Mouse (Mus musculus) kidney, embryonic 16.5 days (tissue): Measurements from ENCODE around the gene Olfr1509. TPM values are rescaled to one million over a fixed set of nuclear protein-coding genes. Genes with fewer than 3 reads are reported as not detected.
"Not testable (repeated sequence)": the region's sequence is repeated elsewhere in the genome, so short reads cannot be mapped to it uniquely, and the experiment has no call there.

Experiments used
- ATAC-seq: fragments of 200-750 bp; cut with Nextera tagmentation; 2 replicates; pipeline ENCODE4 v1.8.0; 2017; ENCODE audit warnings: moderate TSS enrichment; ENCODE audit not compliant: low FRiP score, low TSS enrichment
- H3K27ac ChIP-seq: fragments of 300-500 bp; sonication (generic); 2 replicates; pipeline ENCODE4 v1.5.1; 2014; ENCODE audit warnings: low read length
- H3K27me3 ChIP-seq: fragments of 300-500 bp; sonication (generic); 2 replicates; pipeline ENCODE4 v1.6.1; 2014; ENCODE audit warnings: low read length, control low read depth, mixed read lengths; ENCODE audit not compliant: insufficient read depth
- H3K36me3 ChIP-seq: fragments of 300-500 bp; sonication (generic); 2 replicates; pipeline ENCODE4 v1.6.1; 2014; ENCODE audit warnings: low read length, control low read depth, mixed read lengths; ENCODE audit not compliant: insufficient read depth
- H3K4me1 ChIP-seq: fragments of 300-500 bp; sonication (generic); 2 replicates; pipeline ENCODE4 v1.6.1; 2014; ENCODE audit warnings: low read length, control low read depth, mixed read lengths; ENCODE audit not compliant: insufficient read depth
- H3K4me2 ChIP-seq: fragments of 300-500 bp; sonication (generic); replicated peaks from 2 replicates; pipeline ENCODE4 v1.6.1; 2014; ENCODE audit warnings: low read depth, low read length
- H3K4me3 ChIP-seq: fragments of 300-500 bp; sonication (generic); 2 replicates; pipeline ENCODE4 v1.5.1; 2014; ENCODE audit warnings: mild to moderate bottlenecking, low read length
- H3K9ac ChIP-seq: fragments of 300-500 bp; sonication (generic); replicated peaks from 2 replicates; pipeline ENCODE4 v1.6.1; 2014; ENCODE audit warnings: low read length
- H3K9me3 ChIP-seq: fragments of 300-500 bp; sonication (generic); 2 replicates; pipeline ENCODE4 v1.6.1; 2016; ENCODE audit warnings: low read length, control low read depth
- WGBS: fragments of 180-500 bp; shearing (Covaris S2); extraction: QIAGEN DNeasy Blood & Tissue Kit; methylation state at CpG from one replicate; pipeline ENCODE4 v1.1.7; 2014; 5-methylcytosine and 5-hydroxymethylcytosine counted together
- polyA plus RNA-seq: library from polyadenylated mRNA; unstranded; fragments of >200 nt; fragmentation: Nextera tagmentation; extraction: Ambion mirVana; gene quantifications from 2 replicates; pipeline ENCODE4 v1.2.1, GENCODE M21; 2015

The Olfr1509 gene
- not detected in 2 replicates for polyA plus RNA-seq

DNA sequence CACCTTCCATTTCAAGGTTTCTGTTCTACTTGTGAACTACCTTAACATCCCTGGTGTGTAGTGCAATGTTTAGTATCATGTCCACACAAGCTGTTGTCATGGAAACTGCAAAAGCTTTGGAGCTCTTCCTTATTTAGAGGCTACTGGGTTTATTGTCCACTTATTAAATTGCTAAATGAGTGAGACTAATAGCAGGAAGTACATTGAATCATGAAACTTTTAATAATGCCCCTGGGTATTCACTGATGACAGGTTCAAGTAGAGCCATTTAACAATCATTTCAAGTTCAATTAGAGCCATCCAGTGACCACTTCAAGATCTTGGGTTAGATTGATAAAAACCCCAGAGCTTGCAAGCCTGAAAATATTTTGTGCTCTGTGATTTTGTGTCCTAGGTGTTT is at the start of gene Olfr1509:
Gene Olfr1509, plus strand, starts transcription at position 301 of the 400 bp plus-strand sequence.
- no peak within 1 kb of the TSS for H3K4me3 ChIP-seq
- H3K27ac ChIP-seq, result no peak within 1 kb of the TSS
- no peaks in the 10 kb centered on the region for H3K9me3 ChIP-seq
- H3K27me3 ChIP-seq, result no peaks in the 10 kb centered on the region
- no peak for ATAC-seq
- H3K4me2 ChIP-seq, result no peak within 1 kb of the TSS
- H3K4me1 ChIP-seq, result no peaks in the 10 kb centered on the region
- H3K36me3 ChIP-seq, result no peaks in the 10 kb centered on the region
- no peak within 1 kb of the TSS for H3K9ac ChIP-seq

DNA sequence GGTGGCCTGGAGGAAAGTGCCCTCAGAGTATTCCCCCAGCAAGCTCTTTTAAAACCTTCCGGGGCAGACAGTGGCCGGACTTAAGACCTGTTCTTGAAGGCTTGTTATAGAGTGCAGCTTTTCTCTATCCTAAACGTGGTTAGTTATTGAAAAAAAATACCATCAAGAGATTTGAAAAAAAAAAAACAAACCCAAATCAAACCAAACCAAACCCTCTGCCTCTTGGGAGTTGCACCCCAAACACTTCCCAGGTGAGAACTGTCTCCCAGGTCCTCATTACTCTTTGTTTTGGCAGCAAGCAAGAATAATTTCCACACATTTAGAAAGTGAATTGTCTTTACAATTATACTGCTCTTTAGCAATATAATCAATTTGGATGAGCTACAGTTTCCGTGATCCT is 45.5 kb upstream of the Olfr1509 start, which contains the start of gene Olfr1511:
Gene Olfr1511, minus strand, starts transcription at position 101 of the 400 bp plus-strand sequence.
- Histone ChIP-seq H3K27me3 (no peaks in the 10 kb centered on the region), H3K27ac (no peak within 1 kb of the TSS), H3K4me2 (no peak within 1 kb of the TSS), H3K4me3 (no peak within 1 kb of the TSS), H3K9me3 (no peaks in the 10 kb centered on the region), H3K4me1 (no peaks in the 10 kb centered on the region), H3K9ac (no peak within 1 kb of the TSS), H3K36me3 (no peaks in the 10 kb centered on the region)
- no peak for ATAC-seq
- 79% methylated on average over 4 of the region's 4 CpGs for WGBS

DNA sequence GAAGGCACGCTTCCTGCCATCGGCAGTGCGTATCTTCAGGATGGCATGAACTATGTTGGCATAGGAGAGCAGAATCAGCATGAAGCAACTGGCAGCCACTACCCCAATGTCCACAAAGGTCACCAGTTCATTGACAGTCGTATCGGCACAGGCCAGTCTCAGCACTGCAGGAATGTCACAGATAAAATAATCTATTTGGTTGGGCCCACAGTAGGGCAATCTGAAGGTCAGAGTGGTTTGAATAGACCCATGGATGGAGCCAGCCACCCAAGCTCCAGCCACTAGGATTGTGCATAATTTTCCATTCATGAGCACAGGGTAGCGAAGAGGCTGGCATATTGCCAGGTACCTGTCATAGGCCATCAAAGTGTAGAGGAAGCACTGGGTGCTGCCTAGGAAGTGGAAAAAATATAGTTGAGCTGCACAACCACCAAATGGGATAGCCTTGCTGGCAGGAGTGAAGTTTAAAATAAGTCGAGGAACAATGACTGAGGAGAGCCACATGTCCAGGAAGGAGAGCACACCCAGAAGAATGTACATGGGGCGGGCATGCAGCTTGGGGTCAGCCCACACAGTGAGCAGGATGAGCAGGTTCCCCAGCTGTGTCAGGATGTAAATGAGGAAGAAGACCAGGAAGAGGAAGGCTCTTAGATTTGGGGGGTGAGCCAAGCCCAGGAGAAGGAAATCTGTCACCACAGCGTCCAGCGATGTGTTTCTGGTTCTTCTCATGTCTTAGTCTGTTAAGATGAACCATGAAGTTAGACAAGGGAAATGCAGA is 32.5 kb upstream of the Olfr1509 start:
- H3K36me3 ChIP-seq, H3K9me3 ChIP-seq, H3K27ac ChIP-seq, H3K27me3 ChIP-seq, H3K4me1 ChIP-seq, H3K4me2 ChIP-seq, H3K4me3 ChIP-seq, H3K9ac ChIP-seq: not testable (repeated sequence)
- peak; percentile 69; the same call in 1 of the 2 replicates for ATAC-seq
- WGBS, result 82% methylated on average over 7 of the region's 10 CpGs

DNA sequence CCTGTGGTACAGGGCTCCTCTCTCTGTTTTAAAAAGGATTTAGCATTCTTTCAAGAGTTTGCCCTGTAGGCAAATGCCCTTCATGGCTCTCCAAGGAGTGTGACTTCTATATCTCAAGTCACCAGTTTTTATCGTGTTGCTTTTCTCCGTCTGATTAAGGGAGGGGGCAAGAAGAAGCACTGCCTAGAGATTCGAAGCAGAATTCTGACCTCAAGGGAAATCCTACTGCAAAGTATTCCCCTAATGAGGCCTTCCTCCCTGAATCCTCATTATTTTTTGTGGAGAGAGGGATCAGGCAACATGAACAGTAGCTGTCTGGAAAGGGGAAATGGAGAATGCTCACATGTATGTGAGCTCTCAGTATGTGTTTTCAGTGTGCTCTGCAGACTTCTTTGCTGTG is 28.5 kb upstream of the Olfr1509 start, which contains the start of gene Olfr1510:
Gene Olfr1510, minus strand, starts transcription at position 101 of the 400 bp plus-strand sequence.
- ATAC-seq, result no peak
- H3K9me3 ChIP-seq, result no peaks in the 10 kb centered on the region
- no peaks in the 10 kb centered on the region for H3K36me3 ChIP-seq
- no peak within 1 kb of the TSS for H3K4me3 ChIP-seq
- H3K27ac ChIP-seq, result no peak within 1 kb of the TSS
- WGBS, result 92% methylated on average over 3 of the region's 3 CpGs
- no peak within 1 kb of the TSS for H3K4me2 ChIP-seq
- no peaks in the 10 kb centered on the region for H3K27me3 ChIP-seq
- no peaks in the 10 kb centered on the region for H3K4me1 ChIP-seq
- H3K9ac ChIP-seq, result no peak within 1 kb of the TSS

DNA sequence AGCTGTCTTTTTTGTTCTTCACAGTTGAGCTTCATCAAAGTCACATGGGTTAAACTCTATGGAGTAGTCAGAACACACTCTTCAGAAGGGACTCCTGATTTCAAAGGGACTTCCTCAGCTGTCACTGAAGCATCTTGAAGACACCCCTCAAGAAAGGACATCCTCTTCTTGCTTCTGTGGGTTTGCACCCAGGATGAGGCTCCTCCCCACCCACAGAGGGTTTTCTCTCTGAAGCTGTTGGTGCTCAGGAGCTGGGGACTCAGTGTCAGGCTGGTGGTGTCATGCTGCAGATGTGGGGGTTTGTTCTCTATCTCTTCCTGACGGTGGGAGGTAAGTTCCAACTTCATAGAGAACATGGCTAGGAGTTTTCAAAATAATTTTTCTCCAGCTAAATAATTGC is 15.1 kb upstream of the Olfr1509 start:
- Histone ChIP-seq H3K9ac (no peak overlapping the region), H3K9me3 (no peaks in the 10 kb centered on the region), H3K36me3 (no peaks in the 10 kb centered on the region), H3K4me1 (no peaks in the 10 kb centered on the region), H3K4me2 (no peak overlapping the region), H3K27ac (no peak overlapping the region), H3K4me3 (no peak overlapping the region), H3K27me3 (no peaks in the 10 kb centered on the region)
- WGBS, result 90% methylated on average over 1 of the region's 1 CpGs
- ATAC-seq, result no peak

GRCm38 (mm10) chr14:52451138-52451537 is 8.3 kb downstream of the Olfr1509 start:
- Histone ChIP-seq H3K4me1 (no peaks in the 10 kb centered on the region), H3K9me3 (no peaks in the 10 kb centered on the region), H3K9ac (no peak overlapping the region), H3K4me3 (no peak overlapping the region), H3K27me3 (no peaks in the 10 kb centered on the region), H3K27ac (no peak overlapping the region), H3K4me2 (no peak overlapping the region), H3K36me3 (no peaks in the 10 kb centered on the region)
- ATAC-seq, result no peak
- WGBS, result 83% methylated on average over 8 of the region's 8 CpGs

- ATAC-seq, result no peak
- H3K36me3 ChIP-seq, result no peaks in the 10 kb centered on the region
- no peak overlapping the region for H3K27ac ChIP-seq
- H3K4me1 ChIP-seq, result no peaks in the 10 kb centered on the region
- H3K4me2 ChIP-seq, result no peak overlapping the region
- H3K4me3 ChIP-seq, result no peak overlapping the region
- no peak overlapping the region for H3K9ac ChIP-seq
- H3K27me3 ChIP-seq, result no peaks in the 10 kb centered on the region
- H3K9me3 ChIP-seq, result no peaks in the 10 kb centered on the region
Observed at GRCm38 (mm10) chr14:52461928-52462327, 19.1 kb downstream of the Olfr1509 start.

- no peak overlapping the region for H3K4me2 ChIP-seq
- H3K9ac ChIP-seq, result no peak overlapping the region
- no peaks in the 10 kb centered on the region for H3K4me1 ChIP-seq
- WGBS, result 64% methylated on average over 1 of the region's 1 CpGs
- H3K36me3 ChIP-seq, result no peaks in the 10 kb centered on the region
- no peak for ATAC-seq
- no peaks in the 10 kb centered on the region for H3K9me3 ChIP-seq
- no peaks in the 10 kb centered on the region for H3K27me3 ChIP-seq
- no peak overlapping the region for H3K27ac ChIP-seq
- no peak overlapping the region for H3K4me3 ChIP-seq
Observed at GRCm38 (mm10) chr14:52465738-52466137, 22.9 kb downstream of the Olfr1509 start.

DNA sequence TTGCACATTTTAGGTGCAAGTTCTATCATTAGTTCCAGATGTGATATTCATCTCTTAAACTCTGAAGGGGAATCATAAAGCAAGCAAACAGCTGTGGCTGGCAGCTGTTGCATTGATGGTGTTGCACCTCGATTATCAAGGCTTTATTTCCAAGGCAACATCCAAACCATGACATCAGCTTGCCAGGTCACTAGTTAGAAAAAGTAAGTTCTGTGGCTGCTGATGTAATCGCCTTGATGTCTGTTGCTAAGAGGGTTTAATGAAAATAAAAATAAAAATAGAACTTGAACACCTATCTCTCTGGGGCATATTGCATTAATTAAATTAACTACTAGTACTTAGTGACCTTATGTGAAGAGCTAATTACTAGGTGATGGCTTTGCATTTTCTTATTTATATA is 24.6 kb downstream of the Olfr1509 start, which contains the start of gene Olfr1508:
Gene Olfr1508, minus strand, starts transcription at position 101 of the 400 bp plus-strand sequence.
- 64% methylated on average over 2 of the region's 2 CpGs for WGBS
- H3K36me3 ChIP-seq, result no peaks in the 10 kb centered on the region
- H3K9ac ChIP-seq, result no peak within 1 kb of the TSS
- no peak for ATAC-seq
- H3K27me3 ChIP-seq, result no peaks in the 10 kb centered on the region
- no peak within 1 kb of the TSS for H3K27ac ChIP-seq
- H3K4me1 ChIP-seq, result no peaks in the 10 kb centered on the region
- H3K9me3 ChIP-seq, result no peaks in the 10 kb centered on the region
- no peak within 1 kb of the TSS for H3K4me3 ChIP-seq
- no peak within 1 kb of the TSS for H3K4me2 ChIP-seq

DNA sequence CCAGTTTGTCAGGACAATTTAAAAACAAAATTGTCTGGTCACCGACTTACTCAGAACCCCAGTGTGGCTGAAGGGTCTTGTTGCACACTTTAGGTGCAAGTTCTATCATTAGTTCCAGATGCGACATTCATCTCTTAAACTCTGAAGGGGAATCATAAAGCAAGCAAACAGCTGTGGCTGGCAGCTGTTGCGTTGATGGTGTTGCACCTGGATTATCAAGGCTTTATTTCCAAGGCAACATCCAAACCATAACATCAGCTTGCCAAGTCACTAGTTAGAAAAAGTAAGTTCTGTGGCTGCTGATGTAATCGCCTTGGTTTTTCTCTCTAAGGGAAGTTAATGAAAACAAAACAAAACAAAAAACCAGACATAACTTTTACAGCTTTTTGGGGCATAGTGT is 52.7 kb downstream of the Olfr1509 start, which contains the start of gene Olfr1507:
Gene Olfr1507, minus strand, starts transcription at position 234 of the 400 bp plus-strand sequence.
- Histone ChIP-seq H3K27me3 (no peaks in the 10 kb centered on the region), H3K4me1 (no peaks in the 10 kb centered on the region)
- no peak for ATAC-seq

More for the DNA sequence above, 52.7 kb downstream of the Olfr1509 start, which contains the start of gene Olfr1507:
- no peak within 1 kb of the TSS for H3K4me2 ChIP-seq
- no peaks in the 10 kb centered on the region for H3K9me3 ChIP-seq
- H3K36me3 ChIP-seq, result no peaks in the 10 kb centered on the region
- WGBS, result 85% methylated on average over 4 of the region's 4 CpGs
- no peak within 1 kb of the TSS for H3K27ac ChIP-seq
- no peak within 1 kb of the TSS for H3K9ac ChIP-seq
- no peak within 1 kb of the TSS for H3K4me3 ChIP-seq
